Mouse (Mus musculus): ENCODE measurements around the gene Opcml.
A peak's percentile ranks its signal among the peaks of the same experiment; 100 is the strongest.

Opcml gene

DNA sequence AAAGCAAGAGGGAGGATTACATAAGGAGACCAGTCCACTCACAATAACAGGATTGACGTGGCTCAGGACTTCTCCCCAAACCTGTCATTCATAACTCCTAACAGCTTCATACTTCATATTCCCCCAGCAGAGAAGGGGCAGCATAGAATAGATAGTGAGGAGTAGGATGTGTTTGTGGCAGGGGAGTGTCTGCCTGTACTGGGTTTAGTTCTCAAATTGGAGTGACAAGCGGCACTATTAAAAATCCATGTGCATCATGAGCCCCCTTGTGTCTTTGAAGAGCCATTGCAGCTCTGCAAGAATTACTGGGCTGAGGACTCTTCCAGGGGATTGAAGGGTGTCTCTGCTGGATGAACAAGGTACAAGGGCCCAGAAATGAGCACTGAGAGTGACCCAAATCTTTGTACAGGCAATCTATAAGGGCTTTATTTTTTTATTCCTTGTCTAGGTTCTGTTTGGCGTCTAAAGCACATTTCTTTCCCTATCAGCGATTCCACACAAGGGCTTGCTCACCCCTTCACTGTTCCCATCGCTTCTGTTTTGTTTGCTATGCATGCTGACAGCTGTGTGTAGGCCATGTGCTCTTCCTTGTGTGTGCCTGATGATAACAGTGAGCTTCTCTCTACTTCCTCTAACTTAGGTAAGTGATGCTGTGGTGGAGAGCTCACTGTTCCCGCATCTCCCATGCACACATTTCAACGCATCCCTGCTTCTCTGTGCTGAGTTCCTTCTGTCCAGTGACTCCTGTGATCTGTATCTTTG lies 457.3 kb downstream of the Opcml start:
- peak; percentile 49 for DNase-seq (ENCODE audit: low read depth, low spot score)

DNA sequence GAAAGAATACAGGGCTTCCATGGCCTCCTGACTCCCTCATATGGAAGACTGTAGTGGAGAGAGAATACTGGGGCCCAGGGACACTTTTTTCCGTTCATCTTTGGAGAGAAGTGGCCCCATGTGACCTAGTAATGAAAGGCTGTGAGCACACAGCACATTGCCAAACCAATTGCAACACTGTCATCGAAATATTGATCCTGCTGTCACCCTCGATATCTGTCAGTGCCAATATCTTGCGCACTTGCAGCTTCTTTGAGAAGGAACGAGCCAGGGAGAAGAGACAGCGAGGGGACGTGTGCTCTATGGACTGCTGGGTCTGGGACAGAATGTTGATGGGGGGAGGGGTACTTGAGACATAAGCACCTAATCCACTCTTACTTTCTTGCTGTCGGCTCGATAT lies 460.8 kb downstream of the Opcml start:
- no peak for DNase-seq (ENCODE audit: low read depth, low spot score)

DNA sequence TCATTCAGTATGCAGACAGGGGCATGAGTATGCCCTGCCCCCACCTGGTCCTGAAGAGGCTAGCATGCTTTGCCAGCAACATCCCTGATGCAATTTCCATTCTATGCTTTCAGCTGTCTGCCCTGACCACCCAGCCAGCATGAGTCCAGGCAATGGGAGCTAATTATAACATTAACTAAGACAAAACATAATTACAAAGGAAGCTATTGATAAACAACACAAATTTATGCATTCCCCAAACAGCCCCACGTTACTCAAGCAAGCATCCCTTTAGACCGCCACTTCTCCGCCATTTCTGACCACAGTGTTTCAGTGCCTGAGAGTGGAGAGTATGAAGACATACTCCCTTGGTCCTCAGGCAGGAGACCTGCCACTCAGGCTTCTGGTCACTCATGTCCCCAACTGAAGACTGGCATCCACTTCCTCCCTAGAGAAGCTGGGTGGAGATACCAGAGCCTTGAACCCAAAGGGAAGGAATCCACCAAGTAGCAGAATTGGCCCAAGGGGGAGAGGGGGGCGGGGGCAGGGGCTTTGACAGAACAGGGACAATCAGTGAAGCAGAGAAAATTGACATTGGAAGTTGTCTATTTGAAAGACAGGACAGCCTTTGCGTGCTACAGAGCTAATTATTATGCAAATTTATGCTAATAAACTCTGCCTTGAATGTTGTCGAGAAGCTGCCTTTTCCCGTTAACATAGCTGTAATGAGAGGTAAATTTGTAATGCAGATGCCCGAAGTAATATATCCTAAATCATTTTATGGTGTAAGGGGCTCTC lies 464.7 kb downstream of the Opcml start:
- DNase-seq (ENCODE audit: low read depth, low spot score), result peak; percentile 24

DNA sequence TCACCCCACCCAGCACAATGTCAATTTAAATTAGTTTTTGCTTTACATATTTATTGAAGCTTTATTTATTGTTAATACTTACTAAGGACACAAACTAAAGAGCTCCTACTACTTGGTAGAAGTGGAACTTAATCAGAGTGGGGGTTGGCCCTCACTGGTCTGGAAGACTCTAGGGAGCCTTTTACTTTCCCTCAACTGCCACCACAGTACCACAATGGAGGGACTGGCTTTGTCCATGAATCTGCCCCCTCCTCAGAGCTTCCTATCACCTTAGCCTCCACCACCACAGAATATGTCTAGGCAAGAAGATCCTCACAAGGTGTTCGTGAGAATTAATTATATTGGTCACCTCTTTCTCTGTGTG lies 465.3 kb downstream of the Opcml start:
- no peak for DNase-seq (ENCODE audit: low read depth, low spot score)

DNA sequence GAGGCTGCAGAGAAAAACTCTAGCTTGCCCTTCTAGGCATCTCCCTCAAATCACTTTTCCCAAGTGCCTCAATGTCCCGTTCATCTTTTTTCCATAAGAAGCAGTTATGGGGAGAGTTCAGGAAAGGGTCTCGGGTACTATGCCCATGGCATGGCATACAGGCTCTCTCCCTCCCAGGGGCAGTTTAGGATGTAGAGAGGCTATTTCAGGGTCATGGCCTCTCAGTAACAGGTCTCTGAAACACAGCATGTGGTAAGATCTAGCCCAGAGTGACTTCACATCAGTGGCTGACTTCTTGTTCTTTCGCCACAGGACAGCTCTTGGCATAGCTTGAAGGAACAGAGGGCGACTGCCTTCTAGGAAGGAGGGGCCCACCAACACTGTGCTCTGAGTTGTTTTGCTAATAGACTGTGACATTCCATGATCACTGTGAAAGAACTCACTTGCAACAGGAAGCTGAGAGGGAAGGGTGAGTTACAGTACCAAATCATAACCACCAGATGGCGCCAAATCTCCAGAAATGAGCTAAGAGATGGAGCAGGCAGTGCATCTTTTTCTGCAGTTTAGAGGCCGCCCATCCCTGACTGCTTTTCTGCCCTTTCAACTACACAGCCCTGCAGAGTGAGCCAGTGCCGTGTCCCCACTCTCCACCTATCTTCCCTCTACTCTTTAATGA lies 470.6 kb downstream of the Opcml start:
- peak; percentile 94 for DNase-seq (ENCODE audit: low read depth, low spot score)

DNA sequence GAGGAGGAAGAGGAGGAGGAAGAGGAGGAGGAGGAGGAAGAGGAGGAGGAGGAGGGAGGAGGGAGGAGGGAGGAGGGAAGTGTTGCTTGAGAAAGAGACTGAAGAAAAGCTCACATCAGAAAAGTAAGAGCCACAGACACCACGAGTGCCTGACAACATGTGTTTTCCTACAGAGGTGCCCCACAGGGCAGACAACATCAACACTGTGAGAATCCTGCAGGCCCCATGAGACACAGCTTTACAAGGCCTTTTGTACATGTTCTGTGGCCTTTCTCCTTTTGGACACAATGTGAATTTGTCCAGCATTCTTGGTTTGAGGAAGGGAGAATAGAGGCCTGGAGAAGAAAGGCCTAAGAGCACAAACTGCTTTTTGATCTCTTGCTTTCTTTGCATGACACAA lies 471.4 kb downstream of the Opcml start:
- no peak for DNase-seq (ENCODE audit: low read depth, low spot score)

DNA sequence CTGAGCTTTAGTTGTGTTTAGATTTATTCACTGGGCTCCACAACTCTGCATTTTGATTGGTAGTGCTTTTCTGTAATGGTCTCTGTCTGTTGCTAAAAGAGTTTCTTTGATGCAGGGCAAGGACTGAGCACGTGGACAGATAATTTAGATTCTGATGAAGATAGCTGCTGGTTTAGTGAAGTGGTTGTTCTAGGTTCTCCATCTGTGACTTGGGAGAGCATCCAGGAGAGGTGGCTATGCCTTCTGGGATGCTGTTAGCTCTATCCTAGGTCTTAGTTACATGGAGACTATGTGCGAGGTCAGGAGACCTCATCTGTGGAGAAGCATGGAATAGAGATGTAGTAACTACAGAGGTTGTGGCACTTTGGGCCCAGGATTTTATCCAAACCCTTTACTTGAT lies 472.3 kb downstream of the Opcml start:
- DNase-seq (ENCODE audit: low read depth, low spot score), result no peak

DNA sequence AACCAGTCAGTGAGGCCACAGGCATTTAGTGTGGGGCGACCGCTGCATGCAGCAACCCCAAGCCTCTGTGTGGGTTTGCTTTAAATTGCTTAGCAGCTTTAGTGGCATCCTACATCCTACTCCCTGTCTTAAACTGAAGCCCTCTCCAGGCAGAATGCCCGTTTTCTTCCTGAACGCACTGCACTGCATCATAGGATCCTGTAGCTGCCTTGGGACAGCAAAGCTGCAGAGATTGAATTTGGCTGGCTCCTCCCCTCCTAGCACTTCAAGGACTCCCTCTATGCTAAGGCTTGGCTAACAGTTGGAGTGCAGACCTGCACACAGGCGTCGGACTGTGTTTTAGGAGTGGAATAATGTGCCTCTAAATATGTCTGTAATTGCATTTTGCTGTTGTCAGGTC lies 474.2 kb downstream of the Opcml start:
- DNase-seq (ENCODE audit: low read depth, low spot score), result no peak

DNA sequence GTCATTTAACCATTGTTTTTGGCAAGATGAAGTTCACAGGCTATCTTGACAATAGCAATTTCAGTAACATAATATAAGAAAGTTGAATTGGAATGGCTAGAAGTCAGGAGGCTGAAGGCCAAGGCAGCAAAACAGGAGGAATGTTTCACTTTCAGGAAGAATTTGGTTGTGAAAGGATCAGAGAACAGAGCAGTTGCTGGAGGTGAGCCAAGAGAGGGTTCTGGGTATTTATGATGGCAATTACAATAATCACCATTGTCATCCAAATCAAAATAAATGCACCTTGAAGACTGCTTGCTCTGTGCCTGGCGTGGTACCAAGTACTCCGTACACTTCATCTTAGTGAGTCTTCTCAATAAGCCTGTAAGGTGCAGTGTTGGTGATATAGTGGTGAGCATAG lies 483.2 kb downstream of the Opcml start:
- no peak for DNase-seq (ENCODE audit: low read depth, low spot score)

DNA sequence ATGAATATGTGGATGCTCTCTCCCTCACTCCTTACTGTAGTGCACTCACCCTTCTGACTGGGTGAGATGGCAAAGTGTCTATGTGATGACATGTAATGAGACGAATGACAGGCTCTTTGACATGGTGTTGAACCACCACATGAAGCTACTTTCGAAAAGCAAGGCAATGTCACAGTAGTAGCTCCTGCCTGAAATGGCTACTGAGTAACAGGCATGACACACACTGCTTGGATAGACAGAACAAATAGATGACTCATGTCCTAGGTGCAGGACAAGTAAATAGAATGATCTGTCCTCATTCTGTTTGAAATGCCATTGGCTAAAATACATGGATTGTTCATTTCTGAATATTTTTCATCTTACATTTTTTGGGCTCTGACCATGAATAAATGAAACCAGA lies 488.0 kb downstream of the Opcml start:
- no peak for DNase-seq (ENCODE audit: low read depth, low spot score)

DNA sequence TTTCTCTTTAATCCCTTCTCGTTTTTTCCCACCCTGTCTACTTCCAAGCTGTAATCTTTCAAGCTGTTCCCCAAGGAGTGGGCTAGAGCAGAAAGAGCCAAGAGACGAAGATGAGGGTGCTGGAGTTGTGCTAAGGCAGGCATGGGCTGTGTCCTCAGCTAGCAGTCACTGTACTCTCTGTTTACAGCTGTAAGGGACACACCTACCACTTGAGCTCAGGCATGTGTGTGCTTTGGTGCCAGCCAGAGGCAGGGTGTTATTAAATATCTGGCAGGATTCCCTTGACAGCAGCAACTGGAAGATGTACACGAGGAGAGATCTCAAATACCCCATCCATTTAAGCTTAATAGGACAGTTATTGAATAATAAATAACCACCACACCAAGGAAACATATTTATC lies 490.4 kb downstream of the Opcml start:
- no peak for DNase-seq (ENCODE audit: low read depth, low spot score)

DNA sequence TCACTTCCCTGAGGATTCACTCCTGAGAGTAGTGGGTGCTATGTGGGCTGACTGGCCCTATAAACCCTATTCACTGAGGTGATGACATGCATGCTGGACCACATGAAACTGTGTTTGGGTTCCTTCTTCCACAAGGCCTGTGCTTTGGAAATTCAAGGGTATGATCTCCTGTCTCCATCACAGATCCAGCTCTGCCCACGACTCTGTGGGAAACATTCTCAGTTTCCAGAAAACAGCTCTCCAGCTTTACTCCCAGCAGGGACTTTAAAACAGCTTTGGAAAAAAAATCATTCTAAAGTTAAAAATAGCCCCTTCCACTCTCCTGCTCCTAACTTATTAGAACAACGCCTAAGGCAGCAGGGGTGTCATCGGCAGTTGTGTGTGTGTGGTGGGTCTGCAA lies 491.0 kb downstream of the Opcml start:
- no peak for DNase-seq (ENCODE audit: low read depth, low spot score)

DNA sequence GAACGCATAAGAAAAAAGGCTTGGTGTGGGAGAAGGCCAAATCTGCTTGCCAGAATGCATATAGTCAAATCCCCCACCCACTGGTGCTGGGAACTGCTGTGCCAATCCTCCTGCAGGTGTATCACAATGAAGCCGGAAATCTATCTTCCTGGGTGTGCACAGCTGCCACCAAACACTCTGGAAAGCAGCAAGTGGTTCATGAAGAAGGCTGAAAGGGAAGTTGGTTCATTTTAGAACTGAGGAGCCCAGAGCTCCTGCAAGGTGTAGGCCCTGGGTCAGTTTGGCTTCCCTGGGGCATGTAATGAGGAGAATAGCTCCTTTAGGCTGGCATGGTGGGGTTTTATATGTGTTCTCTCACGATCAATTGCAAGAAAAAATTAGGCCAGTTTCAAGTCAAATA lies 494.4 kb downstream of the Opcml start:
- DNase-seq (ENCODE audit: low read depth, low spot score), result no peak

DNA sequence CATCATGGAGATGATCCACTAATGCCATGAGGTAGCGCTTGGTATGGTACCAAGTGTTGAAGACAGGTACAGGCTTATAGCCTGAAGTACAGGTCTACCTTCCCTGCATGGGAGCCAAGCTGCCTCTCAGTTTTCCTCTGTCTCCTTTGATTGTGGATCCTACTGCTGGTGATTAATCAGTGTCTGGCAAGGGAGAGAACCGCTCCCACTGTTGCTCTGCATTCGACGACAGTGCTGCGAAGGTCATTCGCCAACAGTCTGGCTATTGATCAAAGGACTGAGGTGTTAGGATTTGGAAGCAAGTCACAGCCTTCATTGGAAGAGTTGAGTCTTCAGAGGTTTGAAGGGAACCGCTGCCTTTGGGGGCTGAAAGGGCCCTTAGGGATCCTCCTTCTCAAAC lies 495.8 kb downstream of the Opcml start:
- no peak for DNase-seq (ENCODE audit: low read depth, low spot score)

DNA sequence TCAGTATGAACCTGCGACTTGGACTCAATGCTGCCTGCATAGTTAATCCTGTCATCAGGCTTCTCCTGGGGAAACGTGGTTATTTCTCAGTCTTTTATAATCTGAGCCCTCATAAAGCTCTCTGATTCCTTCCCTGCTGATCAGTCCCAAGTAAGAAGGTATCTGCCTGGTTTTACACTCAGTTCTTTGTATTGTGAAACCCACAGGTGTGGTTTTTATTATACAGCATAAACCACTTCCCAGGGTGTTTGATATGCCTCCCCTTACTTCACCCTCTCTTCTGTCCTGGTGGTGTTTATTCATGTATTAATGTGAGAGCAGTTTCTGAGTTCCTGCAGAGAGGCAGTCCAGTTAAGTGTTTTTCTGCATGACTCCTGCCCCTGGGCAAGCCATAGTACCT lies 496.9 kb downstream of the Opcml start:
- no peak for DNase-seq (ENCODE audit: low read depth, low spot score)

DNA sequence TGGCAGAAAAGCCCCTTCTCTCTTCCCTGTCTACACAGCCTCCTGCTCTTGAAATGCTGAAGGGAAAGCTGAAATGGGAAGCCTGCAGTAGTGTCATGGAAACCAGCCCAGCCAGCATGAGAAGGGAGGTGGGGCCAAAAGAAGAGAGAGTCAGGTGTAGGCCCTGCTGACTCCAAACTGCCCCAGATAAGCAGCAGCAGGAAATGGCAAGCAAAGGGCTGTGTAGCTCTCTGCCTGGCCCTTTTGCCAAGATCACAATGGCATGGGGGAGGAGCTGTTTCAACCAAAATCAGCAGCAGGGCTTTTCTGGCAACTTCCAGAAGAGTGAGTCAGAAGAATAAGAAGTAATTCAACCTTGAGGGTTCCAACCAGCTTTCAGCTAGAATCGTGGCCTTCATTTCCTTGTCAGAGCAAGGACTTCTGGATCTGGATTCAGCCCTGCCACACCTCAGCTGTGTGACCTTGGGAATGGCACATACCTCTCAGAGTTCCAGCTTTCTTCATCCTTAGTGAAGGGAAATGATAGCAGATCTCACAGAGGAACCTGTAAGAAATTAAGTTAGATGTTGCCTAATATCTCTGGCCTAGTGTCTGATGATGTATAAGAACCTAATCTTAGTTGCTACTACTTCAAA lies 499.2 kb downstream of the Opcml start:
- DNase-seq (ENCODE audit: low read depth, low spot score), result no peak

DNA sequence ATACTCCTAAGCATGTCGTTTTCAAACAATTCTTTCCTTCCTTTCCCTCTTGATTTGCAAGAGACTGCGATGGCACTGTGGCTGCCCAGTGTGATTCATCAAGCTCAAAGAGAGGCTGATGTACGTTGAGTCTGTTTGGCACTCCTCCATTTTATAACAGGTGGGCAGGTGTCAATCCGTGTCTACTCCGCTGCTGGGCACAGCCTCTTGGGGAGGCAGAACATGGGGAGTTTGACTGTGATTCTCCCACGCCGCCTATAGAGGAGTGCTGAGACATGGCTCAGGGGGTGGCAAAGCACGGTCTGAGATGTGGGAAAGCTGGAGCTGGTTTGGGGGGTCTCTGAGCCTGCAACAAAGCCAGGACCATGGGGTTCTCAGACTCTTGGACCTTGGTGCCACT lies 513.1 kb downstream of the Opcml start:
- DNase-seq (ENCODE audit: low read depth, low spot score), result no peak

DNA sequence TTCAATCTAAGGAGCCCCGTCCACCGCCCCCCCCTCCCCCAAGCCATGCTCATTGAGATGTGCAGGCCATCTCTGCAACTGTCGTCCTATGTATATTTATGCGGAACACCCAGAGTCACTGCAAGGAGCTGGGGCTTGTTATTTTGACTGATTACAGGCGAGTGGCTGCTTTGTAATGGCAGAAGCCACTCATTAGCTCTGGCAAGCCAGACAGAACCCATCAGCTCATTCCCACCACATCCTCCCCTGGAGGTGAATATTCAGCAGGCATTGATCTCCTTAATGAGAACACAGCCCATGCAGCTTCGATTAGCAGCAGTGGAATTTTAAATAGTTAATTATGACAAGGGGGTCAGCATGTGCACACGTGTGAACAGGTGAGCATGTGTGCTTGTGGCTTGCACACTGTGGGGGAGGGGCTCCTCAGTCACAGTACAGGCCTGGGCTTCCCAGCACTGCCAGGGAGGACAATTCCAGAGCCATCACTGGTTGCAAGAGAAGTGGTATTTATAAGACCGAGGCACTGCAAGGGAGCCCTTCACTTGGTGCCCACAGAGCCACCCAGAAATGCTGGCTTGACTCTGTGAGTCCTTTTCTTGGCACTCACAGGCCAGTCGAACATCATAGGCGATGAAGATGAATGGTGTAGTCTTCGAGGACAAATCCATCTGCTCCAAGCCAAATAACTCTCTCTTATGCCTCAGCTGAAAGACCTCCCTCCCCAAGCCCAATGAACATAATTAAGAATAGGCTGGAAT lies 516.0 kb downstream of the Opcml start:
- DNase-seq (ENCODE audit: low read depth, low spot score), result no peak

DNA sequence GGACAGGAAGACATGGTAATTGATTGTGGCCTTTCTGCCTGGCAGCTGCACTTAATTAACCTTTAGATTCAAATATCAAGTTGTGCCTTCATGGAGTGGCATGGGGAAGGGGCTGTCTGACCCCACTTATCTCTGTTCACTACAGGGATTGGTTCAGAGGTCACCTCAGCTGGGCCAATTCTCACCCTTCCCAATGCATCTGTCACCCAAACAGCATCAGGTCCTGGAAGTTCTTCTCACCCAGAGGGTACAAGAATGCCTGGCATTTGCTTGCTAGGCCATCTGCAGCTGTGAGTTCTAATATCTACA lies 516.5 kb downstream of the Opcml start:
- DNase-seq (ENCODE audit: low read depth, low spot score), result no peak

DNA sequence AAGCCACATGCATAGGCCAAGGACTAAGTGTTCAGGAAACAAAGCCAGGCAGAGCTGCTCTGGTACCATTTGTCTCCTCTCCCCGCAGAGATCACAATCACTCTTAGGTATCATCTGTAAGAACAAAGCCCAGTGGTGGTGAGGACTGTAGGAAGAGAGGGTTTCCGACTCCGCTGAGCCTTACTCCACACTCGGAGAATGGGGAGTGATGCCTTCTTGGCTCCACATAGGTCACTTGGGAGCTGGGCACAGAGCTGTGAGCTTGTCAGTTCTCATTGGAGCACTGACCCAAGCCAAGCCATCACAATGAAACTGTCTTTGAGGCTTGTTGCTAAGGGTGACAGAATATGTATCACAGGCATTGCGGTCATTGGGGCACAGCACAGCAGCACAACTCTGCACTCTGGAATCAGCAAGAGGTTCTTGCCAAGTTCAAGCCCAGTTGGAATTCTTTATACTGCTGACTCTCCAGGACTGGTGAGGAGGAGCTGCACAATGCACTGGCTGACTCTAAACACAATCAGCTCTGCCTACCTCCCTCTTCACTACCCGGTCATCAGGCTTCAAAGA lies 517.0 kb downstream of the Opcml start:
- no peak for DNase-seq (ENCODE audit: low read depth, low spot score)

DNA sequence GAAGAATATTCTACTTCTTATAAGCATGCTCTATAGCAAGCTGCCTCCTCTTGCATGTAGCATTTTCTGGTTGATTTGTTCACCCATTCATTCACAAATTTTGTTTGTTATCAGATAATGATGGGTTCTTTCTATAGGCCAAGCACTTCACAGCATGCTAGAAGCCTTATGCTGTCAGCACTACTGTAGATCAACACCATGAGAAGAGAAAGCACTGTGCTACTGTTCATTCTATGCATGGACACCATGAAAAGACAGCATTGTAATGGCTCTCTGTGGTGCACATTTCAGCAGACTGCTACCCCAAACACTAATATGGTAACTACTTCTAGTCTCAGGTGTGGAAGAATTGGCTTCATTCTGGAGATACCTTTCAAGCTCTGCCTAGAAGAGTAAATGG lies 527.3 kb downstream of the Opcml start:
- DNase-seq (ENCODE audit: low read depth, low spot score), result no peak

Data from R1 (cell line).